Mouse (Mus musculus) neural tube, embryonic 15.5 days (tissue): ENCODE data around the gene Tmcc2. TPM values are rescaled to one million over a fixed set of nuclear protein-coding genes. Genes with fewer than 3 reads are reported as not detected.
A peak's percentile ranks its signal among the peaks of the same experiment; 100 is the strongest.

Source experiments
- ATAC-seq: fragments of 200-750 bp; cut with Nextera tagmentation; 2 replicates; pipeline ENCODE4 v1.8.0; 2017; ENCODE audit warnings: mild to moderate bottlenecking, moderate TSS enrichment, moderate library complexity; ENCODE audit not compliant: low FRiP score
- H3K27ac ChIP-seq: fragments of 300-500 bp; sonication (generic); replicated peaks from 2 replicates; pipeline ENCODE4 v1.5.1; 2015; ENCODE audit warnings: mild to moderate bottlenecking, inconsistent platforms
- H3K27me3 ChIP-seq: fragments of 300-500 bp; sonication (generic); replicated peaks from 2 replicates; pipeline ENCODE4 v1.6.1; 2015; ENCODE audit warnings: inconsistent platforms
- H3K36me3 ChIP-seq: fragments of 300-500 bp; sonication (generic); 2 replicates; pipeline ENCODE4 v1.6.1; 2015; ENCODE audit warnings: inconsistent platforms
- H3K4me1 ChIP-seq: fragments of 300-500 bp; sonication (generic); 2 replicates; pipeline ENCODE4 v1.6.1; 2015; ENCODE audit warnings: inconsistent platforms
- H3K4me2 ChIP-seq: fragments of 300-500 bp; sonication (generic); 2 replicates; pipeline ENCODE4 v1.6.1; 2015; ENCODE audit warnings: inconsistent platforms, mild to moderate bottlenecking, moderate library complexity
- H3K4me3 ChIP-seq: fragments of 300-500 bp; sonication (generic); replicated peaks from 2 replicates; pipeline ENCODE4 v1.5.1; 2015; ENCODE audit warnings: mild to moderate bottlenecking, inconsistent platforms
- H3K9ac ChIP-seq: fragments of 300-500 bp; sonication (generic); replicated peaks from 2 replicates; pipeline ENCODE4 v1.6.1; 2015; ENCODE audit warnings: mild to moderate bottlenecking, inconsistent platforms
- H3K9me3 ChIP-seq: fragments of 300-500 bp; sonication (generic); replicated peaks from 2 replicates; pipeline ENCODE4 v1.6.1; 2016; ENCODE audit warnings: inconsistent platforms
- WGBS: fragments of 180-500 bp; shearing (Covaris S2); methylation state at CpG from one replicate; pipeline ENCODE4 v1.1.7; 2015; ENCODE audit warnings: mixed read lengths; 5-methylcytosine and 5-hydroxymethylcytosine counted together
- polyA plus RNA-seq: library from polyadenylated mRNA; unstranded; fragments of >200 nt; fragmentation: Nextera tagmentation; extraction: Ambion mirVana; gene quantifications from 2 replicates; pipeline ENCODE4 v1.2.1, GENCODE M21; 2015

Gene Tmcc2
- polyA plus RNA-seq, 1 experiment from 2014 or later: 33.2 TPM

DNA sequence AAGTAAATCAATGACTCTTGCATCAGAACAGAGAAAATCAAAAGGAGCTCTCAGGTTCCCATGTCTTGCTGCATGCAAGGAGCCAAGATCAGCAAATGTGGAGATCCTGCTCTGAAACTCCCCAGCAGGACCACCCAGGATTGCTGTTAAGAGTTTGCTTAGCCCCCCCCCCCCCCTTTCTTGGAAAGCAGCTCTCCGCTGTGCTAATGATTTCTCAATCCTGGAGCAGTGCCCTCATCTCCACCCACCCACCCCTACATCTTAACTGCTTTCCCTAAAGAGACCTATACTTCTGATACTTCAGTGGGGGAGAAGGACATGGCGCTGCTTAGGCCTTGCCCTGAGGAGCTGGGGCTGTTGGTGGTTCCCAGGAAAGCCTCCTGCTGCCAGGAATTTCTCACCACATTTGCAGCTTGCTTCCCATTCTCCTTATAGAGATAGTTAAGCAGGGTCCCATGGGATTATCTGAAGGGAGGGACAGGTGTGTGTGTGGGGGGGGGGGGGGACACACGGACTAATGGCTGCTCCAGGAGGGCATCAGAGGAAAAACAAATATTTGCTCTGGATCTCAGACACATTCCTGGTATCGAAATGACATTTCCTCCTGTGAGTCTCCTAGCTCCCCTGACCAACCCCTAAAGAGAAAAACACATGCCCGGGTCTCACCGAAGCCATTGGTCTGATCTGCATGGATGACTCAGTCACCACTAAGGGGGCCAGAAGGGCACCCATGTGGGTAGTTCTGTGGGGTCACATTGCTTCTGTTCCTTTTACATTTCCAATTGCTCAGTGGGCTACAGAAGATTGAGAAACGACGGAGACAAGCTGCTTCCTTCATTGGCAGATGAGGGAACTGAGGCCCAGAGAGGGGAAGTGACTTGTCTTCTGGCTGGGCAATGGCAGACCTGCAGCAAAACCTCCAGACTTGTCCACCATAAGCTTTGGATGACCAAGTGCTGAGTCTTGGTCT is 72.9 kb downstream of the Tmcc2 start:
- no peak overlapping the region for H3K4me3 ChIP-seq
- H3K4me1 ChIP-seq: peaks cover 57% of the 10 kb centered on the region
- 0 out of 2 replicates have a peak, but pooled peaks cover 11% of the 10 kb centered on the region for H3K27me3 ChIP-seq
- H3K9ac ChIP-seq: no peak overlapping the region
- WGBS: 30% methylated on average over 8 of the region's 8 CpGs
- no peak for ATAC-seq
- H3K4me2 ChIP-seq: peak overlapping the region; percentile 85
- H3K9me3 ChIP-seq: no peaks in the 10 kb centered on the region
- H3K36me3 ChIP-seq: no peaks in the 10 kb centered on the region
- no peak overlapping the region for H3K27ac ChIP-seq

DNA sequence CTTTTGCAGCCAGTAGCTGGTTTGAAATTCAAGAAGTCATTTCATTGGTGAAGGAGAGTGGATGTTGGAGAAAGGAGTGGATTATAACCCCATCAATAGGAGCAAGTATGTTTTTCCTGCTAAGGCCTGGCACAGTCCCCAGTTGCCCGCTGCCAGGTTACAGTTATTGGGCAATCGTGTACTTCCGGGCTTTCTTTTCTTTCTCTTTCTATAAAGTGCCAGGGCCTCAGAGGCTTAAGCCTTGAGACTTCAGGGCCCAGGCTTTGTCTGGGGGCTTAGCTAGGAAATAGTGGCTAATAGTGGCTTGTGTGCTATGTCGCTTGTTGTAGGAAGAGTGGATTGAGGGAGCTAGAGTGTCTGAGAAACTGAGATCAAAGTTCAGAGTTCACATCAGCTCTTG is 73.7 kb downstream of the Tmcc2 start:
- Histone ChIP-seq H3K4me3 (no peak overlapping the region; the same call in 1 of the 2 replicates), H3K9ac (no peak overlapping the region), H3K4me1 (peaks cover 50% of the 10 kb centered on the region)

DNA sequence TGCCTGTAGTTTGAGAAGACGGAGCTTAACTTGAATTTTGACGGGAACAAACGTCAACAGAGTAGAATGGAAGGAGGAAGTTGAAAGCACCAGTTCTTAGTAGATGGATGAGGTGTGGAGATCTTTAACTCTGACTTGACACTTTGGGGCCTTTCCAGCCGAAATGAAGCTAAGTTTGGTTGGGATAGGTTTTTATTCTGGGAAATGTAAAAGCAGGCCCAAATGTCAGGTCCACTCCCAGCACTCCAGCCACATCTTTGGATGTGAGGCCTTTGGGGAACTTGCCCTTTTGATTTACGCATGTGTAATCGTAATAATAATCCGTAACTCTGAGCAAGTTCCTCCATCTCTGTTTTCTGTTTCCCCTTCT is 74.5 kb downstream of the Tmcc2 start:
- WGBS: 11% methylated on average over 7 of the region's 7 CpGs
- no peaks in the 10 kb centered on the region for H3K9me3 ChIP-seq
- H3K36me3 ChIP-seq: no peaks in the 10 kb centered on the region
- H3K4me2 ChIP-seq: peak overlapping the region; percentile 85
- peak overlapping the region; percentile 58 for H3K9ac ChIP-seq
- H3K27me3 ChIP-seq: 0 out of 2 replicates have a peak, but pooled peaks cover 11% of the 10 kb centered on the region
- H3K27ac ChIP-seq: peak overlapping the region; percentile 64; the same call in 1 of the 2 replicates
- peaks cover 43% of the 10 kb centered on the region for H3K4me1 ChIP-seq
- ATAC-seq: no peak
- H3K4me3 ChIP-seq: peak overlapping the region; percentile 73

More for the DNA sequence above, 73.7 kb downstream of the Tmcc2 start:
- Histone ChIP-seq H3K36me3 (no peaks in the 10 kb centered on the region), H3K27me3 (0 out of 2 replicates have a peak, but pooled peaks cover 11% of the 10 kb centered on the region), H3K27ac (peak overlapping the region; percentile 23; the same call in 1 of the 2 replicates), H3K9me3 (no peaks in the 10 kb centered on the region), H3K4me2 (peak overlapping the region; percentile 85)
- 25% methylated on average over 4 of the region's 4 CpGs for WGBS
- ATAC-seq: no peak

DNA sequence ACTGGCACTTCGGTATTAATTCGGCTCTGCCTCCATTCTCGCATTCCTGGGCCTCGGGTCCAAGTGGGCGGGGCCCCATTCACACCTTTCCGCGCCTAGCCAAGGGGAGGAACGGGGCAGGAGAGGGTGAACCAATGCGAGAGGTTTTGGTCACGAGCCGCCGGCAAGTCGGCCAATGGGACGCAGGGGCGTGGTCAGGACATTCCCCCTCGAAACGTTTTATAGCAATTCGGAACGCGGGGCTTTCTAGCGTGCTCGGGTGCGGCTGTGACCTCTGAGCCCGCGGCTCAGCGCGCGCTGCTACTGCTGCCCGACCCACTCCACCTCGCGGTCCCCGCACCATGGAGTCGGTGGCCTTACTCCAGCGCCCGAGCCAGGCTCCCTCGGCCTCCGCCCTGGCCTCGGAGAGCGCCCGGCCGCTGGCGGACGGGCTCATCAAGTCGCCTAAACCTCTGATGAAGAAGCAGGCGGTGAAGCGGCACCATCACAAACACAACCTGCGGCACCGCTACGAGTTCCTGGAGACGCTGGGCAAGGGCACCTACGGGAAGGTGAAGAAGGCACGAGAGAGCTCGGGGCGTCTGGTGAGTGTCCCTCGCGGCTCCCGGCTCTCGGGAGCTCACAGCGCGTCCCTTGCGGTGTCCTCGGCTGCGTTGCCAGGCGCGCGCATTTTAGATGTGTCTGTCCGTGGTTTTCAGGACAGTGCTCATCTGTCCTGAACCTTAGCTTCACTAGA is 75.0 kb downstream of the Tmcc2 start, which contains the start of gene Nuak2:
Nuak2 (plus strand) TSS at position 238 of the 736 bp plus-strand sequence.
- no peaks in the 10 kb centered on the region for H3K36me3 ChIP-seq
- H3K27me3 ChIP-seq: 0 out of 2 replicates have a peak, but pooled peaks cover 11% of the 10 kb centered on the region
- H3K4me1 ChIP-seq: peaks cover 43% of the 10 kb centered on the region
- H3K9me3 ChIP-seq: no peaks in the 10 kb centered on the region
- peak within 1 kb of the TSS; percentile 64 for H3K27ac ChIP-seq
- H3K9ac ChIP-seq: peak within 1 kb of the TSS; percentile 58
- peak; percentile 91 for ATAC-seq
- peak within 1 kb of the TSS; percentile 73 for H3K4me3 ChIP-seq
- H3K4me2 ChIP-seq: peak within 1 kb of the TSS; percentile 85
- WGBS: under 1% methylated on average over 67 of the region's 67 CpGs

DNA sequence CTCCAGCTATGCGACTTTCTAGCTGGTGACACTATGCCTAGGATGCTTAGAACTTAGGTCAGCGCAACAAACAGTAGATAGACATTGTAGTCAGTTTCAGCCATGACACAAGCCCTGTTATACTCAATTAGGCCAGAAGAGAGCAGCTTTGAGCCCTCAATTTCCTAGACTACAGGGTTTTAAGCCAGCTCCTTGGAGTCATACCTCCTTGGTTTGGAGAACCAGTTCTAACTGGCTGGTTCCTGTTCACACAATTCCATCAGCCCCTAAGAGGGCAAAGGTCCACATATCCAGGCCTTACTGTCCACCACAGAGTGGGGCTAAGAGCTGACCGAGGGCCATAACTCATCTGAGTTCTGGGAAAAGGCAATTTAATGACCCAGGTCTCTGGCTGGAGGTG is 78.4 kb downstream of the Tmcc2 start:
- Histone ChIP-seq H3K4me1 (peaks cover 21% of the 10 kb centered on the region), H3K9ac (no peak overlapping the region), H3K27me3 (peaks cover 13% of the 10 kb centered on the region; the same call in 1 of the 2 replicates), H3K9me3 (no peaks in the 10 kb centered on the region), H3K27ac (no peak overlapping the region), H3K4me2 (no peak overlapping the region), H3K4me3 (no peak overlapping the region), H3K36me3 (no peaks in the 10 kb centered on the region)
- WGBS: 61% methylated on average over 3 of the region's 3 CpGs
- no peak for ATAC-seq

DNA sequence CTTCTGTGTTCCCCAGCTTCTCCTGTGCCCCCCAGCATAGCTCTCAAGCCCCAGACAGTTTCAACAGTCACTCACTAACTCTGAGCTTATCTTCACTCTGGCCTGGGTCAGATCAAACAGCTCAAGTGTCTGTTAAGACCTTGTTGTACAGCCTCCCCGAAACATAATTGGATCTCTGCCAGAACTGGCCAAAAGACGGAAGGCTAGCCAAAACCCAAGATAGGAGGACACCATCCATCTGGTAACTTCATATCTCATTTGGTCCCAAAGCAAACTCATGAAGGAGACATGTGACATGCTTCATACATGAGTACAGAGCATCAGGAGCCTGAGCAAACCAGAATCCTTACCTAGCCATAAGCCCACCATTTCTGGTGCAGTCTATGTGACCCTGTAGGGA is 79.0 kb downstream of the Tmcc2 start:
- WGBS: 74% methylated on average over 2 of the region's 2 CpGs
- no peak for ATAC-seq
- H3K27me3 ChIP-seq: peaks cover 13% of the 10 kb centered on the region; the same call in 1 of the 2 replicates
- no peak overlapping the region for H3K27ac ChIP-seq
- no peaks in the 10 kb centered on the region for H3K36me3 ChIP-seq
- H3K9ac ChIP-seq: no peak overlapping the region
- H3K9me3 ChIP-seq: no peaks in the 10 kb centered on the region
- no peak overlapping the region for H3K4me2 ChIP-seq
- H3K4me1 ChIP-seq: peaks cover 14% of the 10 kb centered on the region
- no peak overlapping the region for H3K4me3 ChIP-seq

DNA sequence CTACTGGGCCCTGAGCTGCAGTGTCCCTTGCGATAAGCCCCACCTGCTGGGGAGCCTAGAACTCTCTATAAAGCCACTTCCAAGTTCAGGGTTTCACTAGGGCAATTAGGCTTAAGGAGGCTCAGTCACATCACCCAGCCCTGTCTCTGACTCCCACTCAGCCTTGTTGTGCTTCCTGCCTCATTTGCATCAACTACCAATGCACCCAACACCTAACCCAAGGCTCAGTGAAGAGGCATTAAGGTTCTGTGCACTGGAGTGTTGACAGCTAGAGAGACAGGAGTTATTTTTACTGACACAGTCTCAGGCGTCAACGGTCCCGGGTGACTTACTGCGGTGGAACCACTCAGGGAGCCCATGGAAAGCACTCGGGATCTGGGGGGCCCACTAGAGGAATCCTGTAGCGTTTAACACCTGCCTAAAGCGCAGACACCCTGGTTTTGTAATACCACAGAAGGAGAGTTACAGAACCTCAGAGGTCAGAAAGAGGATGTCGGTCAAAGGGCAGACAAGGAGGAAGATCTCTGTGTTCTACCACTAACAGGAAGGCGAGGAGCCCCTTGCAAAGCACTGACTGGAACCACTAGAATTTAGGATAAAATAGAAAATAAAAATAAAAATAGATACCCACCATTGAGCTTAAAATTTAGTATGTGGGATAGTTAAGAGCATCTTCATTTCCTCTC is 79.8 kb downstream of the Tmcc2 start:
- H3K4me1 ChIP-seq: peaks cover 7% of the 10 kb centered on the region
- peaks cover 13% of the 10 kb centered on the region; the same call in 1 of the 2 replicates for H3K27me3 ChIP-seq
- 76% methylated on average over 10 of the region's 10 CpGs for WGBS
- no peaks in the 10 kb centered on the region for H3K36me3 ChIP-seq
- no peak overlapping the region for H3K9ac ChIP-seq
- no peak overlapping the region for H3K4me2 ChIP-seq
- no peak for ATAC-seq
- no peak overlapping the region for H3K27ac ChIP-seq
- no peaks in the 10 kb centered on the region for H3K9me3 ChIP-seq
- H3K4me3 ChIP-seq: no peak overlapping the region

DNA sequence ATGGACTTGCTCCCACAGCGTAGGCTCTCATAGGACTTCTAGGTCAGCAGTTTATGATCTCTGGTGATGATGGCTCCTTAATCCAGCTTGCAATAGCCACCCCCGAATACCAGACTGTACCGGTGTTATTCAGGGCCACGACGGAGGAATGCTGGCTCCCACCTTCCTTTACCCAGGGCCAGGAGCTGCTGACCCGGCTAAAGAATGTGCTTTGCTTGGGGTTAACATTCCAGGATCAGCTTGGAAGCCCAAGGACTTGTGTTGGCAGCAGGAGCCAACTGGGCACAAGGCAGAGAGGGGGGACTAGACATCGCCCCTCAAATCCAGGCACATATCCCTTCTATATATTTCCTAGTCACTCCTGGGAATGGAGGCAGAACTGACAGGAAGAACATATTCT is 80.3 kb downstream of the Tmcc2 start:
- H3K9ac ChIP-seq: no peak overlapping the region
- peaks cover 13% of the 10 kb centered on the region; the same call in 1 of the 2 replicates for H3K27me3 ChIP-seq
- H3K9me3 ChIP-seq: no peaks in the 10 kb centered on the region
- H3K4me1 ChIP-seq: peaks cover 5% of the 10 kb centered on the region; the same call in 1 of the 2 replicates
- no peaks in the 10 kb centered on the region for H3K36me3 ChIP-seq
- 77% methylated on average over 7 of the region's 7 CpGs for WGBS
- no peak overlapping the region for H3K4me2 ChIP-seq
- ATAC-seq: no peak
- H3K4me3 ChIP-seq: no peak overlapping the region
- H3K27ac ChIP-seq: no peak overlapping the region

DNA sequence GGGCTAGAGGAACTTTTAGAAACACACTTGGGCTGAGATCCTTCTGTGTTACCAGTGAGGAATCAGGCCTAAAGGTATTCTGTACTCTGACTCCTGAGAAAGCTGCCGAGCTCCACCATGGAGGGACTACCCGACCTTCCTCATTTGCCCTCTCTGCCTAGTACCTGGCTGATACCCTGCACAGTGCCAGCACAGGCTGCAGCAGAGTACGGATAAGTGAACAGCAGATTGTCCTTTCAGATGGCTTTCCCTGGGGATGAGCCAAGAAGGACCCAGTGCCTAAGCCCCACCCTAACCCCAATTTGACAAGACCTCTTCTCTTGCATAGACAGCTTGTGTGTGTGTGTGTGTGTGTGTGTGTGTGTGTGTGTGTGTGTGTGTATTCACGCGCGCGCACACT is 82.4 kb downstream of the Tmcc2 start:
- no peak for ATAC-seq
- H3K4me1 ChIP-seq: no peaks in the 10 kb centered on the region

DNA sequence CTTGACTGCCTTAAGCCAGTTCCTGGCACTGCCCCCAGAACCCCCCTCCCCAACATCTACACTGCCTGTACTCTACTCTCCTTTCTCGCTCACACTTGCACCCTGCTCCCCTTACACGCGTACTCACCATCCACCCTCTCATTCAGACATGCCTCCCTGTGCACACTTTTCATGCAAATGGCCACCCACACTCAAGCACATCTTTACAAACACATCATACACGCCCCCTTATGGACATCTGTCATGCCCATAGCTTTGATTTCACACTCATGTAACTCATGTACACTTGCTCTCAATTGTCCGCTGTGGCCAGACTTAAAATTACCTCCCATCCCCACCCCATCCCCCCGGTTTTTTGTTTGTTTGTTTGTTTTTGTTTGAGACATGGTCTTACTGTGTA is 83.1 kb downstream of the Tmcc2 start:
- 87% methylated on average over 6 of the region's 6 CpGs for WGBS
- ATAC-seq: no peak
- Histone ChIP-seq H3K9ac (no peak overlapping the region), H3K36me3 (no peaks in the 10 kb centered on the region), H3K4me2 (no peak overlapping the region), H3K27me3 (peaks cover 3% of the 10 kb centered on the region; the same call in 1 of the 2 replicates), H3K4me1 (peaks cover 1% of the 10 kb centered on the region; the same call in 1 of the 2 replicates), H3K9me3 (no peaks in the 10 kb centered on the region), H3K27ac (no peak overlapping the region), H3K4me3 (no peak overlapping the region)

More for the DNA sequence above, 82.4 kb downstream of the Tmcc2 start:
- WGBS: 95% methylated on average over 7 of the region's 7 CpGs
- Histone ChIP-seq H3K4me3 (no peak overlapping the region), H3K27me3 (peaks cover 3% of the 10 kb centered on the region; the same call in 1 of the 2 replicates), H3K36me3 (no peaks in the 10 kb centered on the region), H3K4me2 (no peak overlapping the region), H3K27ac (no peak overlapping the region), H3K9me3 (no peaks in the 10 kb centered on the region), H3K9ac (no peak overlapping the region)

DNA sequence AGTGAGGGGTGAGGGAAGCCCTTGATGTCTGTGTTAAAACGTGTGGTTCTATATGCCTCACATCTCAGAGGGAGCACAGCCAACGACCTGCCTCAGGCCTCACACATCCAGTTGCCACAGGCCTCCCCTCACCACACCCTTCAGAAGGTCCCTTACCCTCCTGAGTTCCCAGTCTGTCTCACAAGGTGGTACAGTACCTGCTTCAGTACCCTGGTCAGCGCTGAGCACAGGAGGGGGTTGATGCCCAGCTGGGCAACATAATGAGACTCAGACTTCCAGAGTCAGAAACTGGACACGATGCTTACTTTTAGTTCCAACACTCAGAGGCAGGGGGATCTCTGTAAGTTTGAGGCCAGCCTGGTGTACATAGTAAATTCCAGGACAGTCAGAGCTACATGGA is 84.3 kb downstream of the Tmcc2 start:
- ATAC-seq: 0 out of 2 replicates have a peak, but pooled peaks have one; percentile 14
- Histone ChIP-seq H3K27me3 (peaks cover 6% of the 10 kb centered on the region; the same call in 1 of the 2 replicates), H3K9me3 (no peaks in the 10 kb centered on the region), H3K4me2 (no peak overlapping the region), H3K27ac (no peak overlapping the region), H3K4me1 (peaks cover 3% of the 10 kb centered on the region; the same call in 1 of the 2 replicates), H3K9ac (no peak overlapping the region), H3K36me3 (no peaks in the 10 kb centered on the region), H3K4me3 (no peak overlapping the region)
- 24% methylated on average over 4 of the region's 4 CpGs for WGBS
